Mouse (Mus musculus) adrenal gland, adult 18-20 months (tissue): ENCODE measurements around the gene Ccdc92b. TPM values are rescaled to one million over a fixed set of nuclear protein-coding genes. Genes with fewer than 3 reads are reported as not detected.
"Not testable (repeated sequence)": the region's sequence is repeated elsewhere in the genome, so short reads cannot be mapped to it uniquely, and the experiment has no call there.

Experiments
- DNase-seq, 2 experiments: peaks; one replicate each; pipeline ENCODE4 v3.0.0; 2021 to 2022; ENCODE audit warnings: low spot score in 2 of 2
- long read RNA-seq, 2 experiments: library from polyadenylated mRNA; stranded (forward); transcript quantifications; one replicate each; pipeline ENCODE4 v2.0.0; 2021
- total RNA-seq, 2 experiments: library from RNA; stranded (reverse); gene quantifications; 1 replicate in 1 of 2; 2 replicates in 1 of 2; pipeline ENCODE4 v1.2.3; 2021

The Ccdc92b gene
- 1 to 10 TPM; 3.0 to 3.7 TPM for total RNA-seq
- long read RNA-seq, experiment 1, full-length matches to known transcripts: 1 of 2 reads
- long read RNA-seq, experiment 1, partial matches to known transcripts: 1 of 2 reads
- long read RNA-seq, experiment 1, other reads (novel, unspliced or antisense): 0 of 2 reads
- long read RNA-seq, experiment 2, full-length matches to known transcripts: 1 of 2 reads
- long read RNA-seq, experiment 2, partial matches to known transcripts: 0 of 2 reads
- long read RNA-seq, experiment 2, other reads (novel, unspliced or antisense): 1 of 2 reads

- peak; percentile 80 to 84 for DNase-seq
Observed at GRCm38 (mm10) chr11:74619201-74619955, at the start of gene Ccdc92b. Gene Ccdc92b, plus strand, starts transcription at chr11:74619605.

- no peak for DNase-seq
Observed at GRCm38 (mm10) chr11:74569735-74570134, 49.7 kb upstream of the Ccdc92b start.

GRCm38 (mm10) chr11:74572459-74573061 lies 46.8 kb upstream of the Ccdc92b start:
- DNase-seq: no peak

GRCm38 (mm10) chr11:74574768-74575434 lies 44.5 kb upstream of the Ccdc92b start:
- no peak for DNase-seq

- no peak for DNase-seq
Observed at GRCm38 (mm10) chr11:74575940-74576339, 43.5 kb upstream of the Ccdc92b start.

- DNase-seq: no peak
Observed at GRCm38 (mm10) chr11:74577068-74577467, 42.3 kb upstream of the Ccdc92b start.

GRCm38 (mm10) chr11:74581333-74581732 lies 38.1 kb upstream of the Ccdc92b start:
- DNase-seq: not testable (repeated sequence)

GRCm38 (mm10) chr11:74582464-74582863 lies 36.9 kb upstream of the Ccdc92b start:
- DNase-seq: no peak

- no peak for DNase-seq
Observed at GRCm38 (mm10) chr11:74583824-74584349, 35.5 kb upstream of the Ccdc92b start.

GRCm38 (mm10) chr11:74584946-74585723 lies 34.3 kb upstream of the Ccdc92b start:
- no peak for DNase-seq

- DNase-seq: no peak
Observed at GRCm38 (mm10) chr11:74586401-74586800, 33.0 kb upstream of the Ccdc92b start.

GRCm38 (mm10) chr11:74589401-74590238 lies 29.8 kb upstream of the Ccdc92b start:
- DNase-seq: no peak

GRCm38 (mm10) chr11:74590239-74590596 lies 29.2 kb upstream of the Ccdc92b start:
- DNase-seq: no peak

GRCm38 (mm10) chr11:74590691-74591090 lies 28.7 kb upstream of the Ccdc92b start:
- DNase-seq: no peak

GRCm38 (mm10) chr11:74592246-74592645 lies 27.2 kb upstream of the Ccdc92b start:
- DNase-seq: no peak

GRCm38 (mm10) chr11:74597283-74597989 lies 22.0 kb upstream of the Ccdc92b start:
- DNase-seq: no peak

GRCm38 (mm10) chr11:74597990-74598337 lies 21.4 kb upstream of the Ccdc92b start:
- DNase-seq: no peak

- DNase-seq: no peak
Observed at GRCm38 (mm10) chr11:74602286-74602685, 17.1 kb upstream of the Ccdc92b start.

- DNase-seq: no peak
Observed at GRCm38 (mm10) chr11:74610068-74610467, 9.3 kb upstream of the Ccdc92b start.
